Mouse (Mus musculus) E14TG2a.4 (cell line): ENCODE data around the gene Vac14.

Experiments used
- H3K27me3 ChIP-seq: 2 replicates; pipeline ENCODE4 v1.6.1; 2014; ENCODE audit warnings: low read length, control low read depth; ENCODE audit not compliant: insufficient read depth
- H3K36me3 ChIP-seq: 2 replicates; pipeline ENCODE4 v1.6.1; 2014; ENCODE audit warnings: low read length, control low read depth; ENCODE audit not compliant: insufficient read depth
- H3K4me1 ChIP-seq: replicated peaks from 2 replicates; pipeline ENCODE4 v1.6.1; 2014; ENCODE audit warnings: low read depth, low read length, control low read depth
- H3K4me3 ChIP-seq: replicated peaks from 2 replicates; pipeline ENCODE4 v1.5.1; 2014; ENCODE audit warnings: mild to moderate bottlenecking, low read length
- H3K9me3 ChIP-seq: 2 replicates; pipeline ENCODE4 v1.6.1; 2014; ENCODE audit warnings: low read length, control low read depth
- CTCF ChIP-seq: conservative IDR thresholded peaks from 2 replicates; pipeline ENCODE4 v1.5.1; 2014; ENCODE audit warnings: low read length
- NANOG ChIP-seq: IDR thresholded peaks from 2 replicates; pipeline ENCODE4 v1.6.1; 2014; ENCODE audit warnings: borderline replicate concordance, low read length, mixed read lengths
- POU5F1 ChIP-seq: IDR thresholded peaks from 2 replicates; pipeline ENCODE4 v1.6.1; 2014; ENCODE audit warnings: low read length, borderline replicate concordance

Gene Vac14

GRCm38 (mm10) chr8:110720685-110721598, 102.6 kb downstream of the Vac14 start, which contains the start of gene Mtss1l:
Gene Mtss1l (plus strand): TSS chr8:110721476.
- peaks cover 49% of the 10 kb centered on the region for H3K4me1 ChIP-seq
- peaks cover 46% of the 10 kb centered on the region for H3K27me3 ChIP-seq
- no peak for TF ChIP-seq NANOG
- no peak for TF ChIP-seq POU5F1
- 0 out of 2 replicates have a peak, but pooled peaks have one; percentile 1 for TF ChIP-seq CTCF
- H3K36me3 ChIP-seq: peaks cover 40% of the 10 kb centered on the region
- peak within 1 kb of the TSS; percentile 83 for H3K4me3 ChIP-seq
- H3K9me3 ChIP-seq: no peaks in the 10 kb centered on the region

GRCm38 (mm10) chr8:110721606-110722413, 103.4 kb downstream of the Vac14 start:
- H3K9me3 ChIP-seq: no peaks in the 10 kb centered on the region
- TF ChIP-seq POU5F1 (no peak), CTCF (no peak), NANOG (no peak)
- H3K27me3 ChIP-seq: peaks cover 47% of the 10 kb centered on the region
- peak overlapping the region; percentile 83 for H3K4me3 ChIP-seq
- H3K36me3 ChIP-seq: peaks cover 34% of the 10 kb centered on the region
- H3K4me1 ChIP-seq: peaks cover 51% of the 10 kb centered on the region

GRCm38 (mm10) chr8:110722414-110723011, 104.1 kb downstream of the Vac14 start:
- H3K27me3 ChIP-seq: peaks cover 52% of the 10 kb centered on the region
- H3K4me3 ChIP-seq: peak overlapping the region; percentile 83
- no peaks in the 10 kb centered on the region for H3K9me3 ChIP-seq
- H3K4me1 ChIP-seq: peaks cover 51% of the 10 kb centered on the region
- TF ChIP-seq CTCF (no peak), NANOG (no peak), POU5F1 (no peak)
- peaks cover 31% of the 10 kb centered on the region for H3K36me3 ChIP-seq

GRCm38 (mm10) chr8:110724493-110724892, 106.1 kb downstream of the Vac14 start:
- TF ChIP-seq POU5F1 (no peak), CTCF (no peak), NANOG (no peak)
- no peak overlapping the region for H3K4me3 ChIP-seq
- peaks cover 64% of the 10 kb centered on the region for H3K27me3 ChIP-seq

GRCm38 (mm10) chr8:110725084-110725838, 106.9 kb downstream of the Vac14 start:
- no peak overlapping the region for H3K4me3 ChIP-seq
- H3K27me3 ChIP-seq: peaks cover 64% of the 10 kb centered on the region
- peaks cover 26% of the 10 kb centered on the region for H3K36me3 ChIP-seq
- H3K9me3 ChIP-seq: no peaks in the 10 kb centered on the region
- H3K4me1 ChIP-seq: peaks cover 38% of the 10 kb centered on the region
- TF ChIP-seq NANOG (no peak), CTCF (no peak), POU5F1 (no peak)

More at GRCm38 (mm10) chr8:110724493-110724892, 106.1 kb downstream of the Vac14 start:
- H3K9me3 ChIP-seq: no peaks in the 10 kb centered on the region
- H3K36me3 ChIP-seq: peaks cover 33% of the 10 kb centered on the region
- H3K4me1 ChIP-seq: peaks cover 45% of the 10 kb centered on the region

GRCm38 (mm10) chr8:110726893-110727292, 108.5 kb downstream of the Vac14 start:
- H3K27me3 ChIP-seq: peaks cover 67% of the 10 kb centered on the region
- peaks cover 31% of the 10 kb centered on the region for H3K4me1 ChIP-seq

GRCm38 (mm10) chr8:110731346-110731859, 113.0 kb downstream of the Vac14 start:
- Histone ChIP-seq H3K4me3 (no peak overlapping the region), H3K9me3 (no peaks in the 10 kb centered on the region), H3K4me1 (peaks cover 16% of the 10 kb centered on the region), H3K36me3 (peaks cover 28% of the 10 kb centered on the region), H3K27me3 (peaks cover 26% of the 10 kb centered on the region)
- TF ChIP-seq CTCF: no peak

More at GRCm38 (mm10) chr8:110726893-110727292, 108.5 kb downstream of the Vac14 start:
- peak overlapping the region; percentile 69 for H3K4me3 ChIP-seq
- H3K9me3 ChIP-seq: no peaks in the 10 kb centered on the region
- peaks cover 31% of the 10 kb centered on the region for H3K36me3 ChIP-seq
- TF ChIP-seq POU5F1 (no peak), NANOG (no peak), CTCF (peak; percentile 35)

GRCm38 (mm10) chr8:110733036-110733435, 114.7 kb downstream of the Vac14 start:
- H3K4me1 ChIP-seq: peaks cover 19% of the 10 kb centered on the region
- H3K4me3 ChIP-seq: no peak overlapping the region
- peaks cover 27% of the 10 kb centered on the region for H3K36me3 ChIP-seq
- no peak for TF ChIP-seq CTCF
- TF ChIP-seq POU5F1: no peak
- no peak for TF ChIP-seq NANOG
- peaks cover 20% of the 10 kb centered on the region for H3K27me3 ChIP-seq
- no peaks in the 10 kb centered on the region for H3K9me3 ChIP-seq
